Mouse (Mus musculus): ENCODE data around the gene Runx2.

The Runx2 gene

DNA sequence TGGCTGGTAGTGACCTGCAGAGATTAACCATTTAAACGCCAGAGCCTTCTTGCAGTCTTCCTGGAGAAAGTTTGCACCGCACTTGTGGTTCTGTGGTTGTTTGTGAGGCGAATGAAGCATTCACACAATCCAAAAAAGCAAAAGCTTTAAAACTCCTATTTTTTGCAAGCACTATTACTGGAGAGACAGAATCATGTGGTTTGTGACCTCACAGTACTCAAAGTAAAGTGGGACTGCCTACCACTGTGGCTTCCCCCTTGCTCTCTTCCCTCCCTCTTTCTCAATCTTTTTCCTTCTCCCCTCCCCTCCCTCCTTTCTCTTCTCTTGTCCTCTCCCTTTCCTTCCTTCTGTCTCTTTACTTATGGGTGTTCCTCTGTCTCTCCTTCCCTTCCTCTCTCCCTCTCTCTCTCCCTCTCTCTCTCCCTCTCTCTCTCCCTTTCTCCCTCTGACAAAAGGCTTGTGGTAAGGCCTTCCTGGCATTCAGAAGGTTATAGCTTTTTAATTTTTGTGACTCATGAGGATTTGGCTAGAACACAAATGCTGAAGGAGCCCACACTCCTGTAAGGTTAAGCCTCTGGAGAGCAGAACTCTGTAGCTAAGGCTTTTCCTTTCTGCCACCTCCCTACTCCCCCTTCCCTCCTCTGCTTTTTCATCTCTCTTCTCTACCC is at the start of gene Runx2:
Gene Runx2, minus strand, starts transcription at position 290 of the 668 bp plus-strand sequence.
- DNase-seq (ENCODE audit: low read depth): peak; percentile 38

DNA sequence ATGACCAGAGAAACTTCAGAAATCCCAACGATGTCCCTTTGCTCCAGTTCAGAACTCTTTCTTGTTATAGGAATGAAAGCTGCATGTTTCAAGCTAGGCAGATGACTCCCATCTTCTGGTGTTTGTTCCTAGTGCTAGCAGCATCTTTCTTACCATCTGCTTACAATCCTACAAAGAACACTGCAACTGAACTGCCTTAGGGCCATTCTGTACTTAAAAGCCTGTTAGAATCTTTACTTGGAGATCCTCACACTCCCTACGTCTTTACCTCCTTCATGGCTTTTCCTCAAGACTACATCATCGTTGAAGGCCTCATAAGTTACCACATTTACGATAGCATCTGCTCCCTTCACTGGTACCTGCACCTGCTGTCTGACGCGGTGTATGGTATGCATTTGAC is 48.6 kb upstream of the Runx2 start:
- no peak for DNase-seq (ENCODE audit: low read depth)

DNA sequence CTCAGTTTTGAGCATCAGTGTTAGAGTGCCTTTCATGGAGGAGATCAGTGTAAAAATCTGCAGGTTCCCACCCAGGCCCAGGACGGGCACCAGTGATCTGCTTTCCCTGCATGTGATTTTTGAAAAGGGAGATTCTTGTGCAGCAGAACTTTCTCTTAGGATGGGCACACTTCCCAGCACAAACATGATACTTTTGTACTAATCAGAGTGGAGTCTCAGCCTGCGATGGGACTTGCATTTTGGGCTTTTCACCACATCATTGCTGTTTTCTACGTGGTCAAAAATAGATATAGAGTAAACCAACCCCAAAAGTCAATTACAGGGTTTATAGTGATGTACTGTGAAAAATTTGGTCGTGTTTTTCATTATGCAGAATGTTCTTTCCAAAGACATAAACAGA is 27.6 kb upstream of the Runx2 start:
- DNase-seq (ENCODE audit: low read depth): no peak

DNA sequence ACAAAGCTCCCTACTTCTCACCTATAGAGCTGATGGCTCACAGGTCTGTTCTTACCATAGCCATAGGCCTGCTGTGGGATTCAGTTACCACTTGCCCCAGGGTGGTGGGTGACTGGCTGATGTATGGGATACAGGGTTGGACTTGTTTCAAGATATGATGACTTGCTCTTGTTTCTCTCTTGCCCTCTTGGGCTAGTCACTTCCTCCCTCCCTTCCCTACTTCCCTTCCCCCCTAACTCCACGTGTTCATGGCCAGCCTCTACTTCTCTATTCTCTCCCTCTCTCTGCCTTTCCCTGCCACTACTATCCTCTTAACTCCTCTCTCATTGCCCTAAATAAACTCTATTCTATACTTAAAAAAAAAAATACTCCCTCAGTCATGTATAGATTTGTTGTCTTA is 16.6 kb upstream of the Runx2 start:
- no peak for DNase-seq (ENCODE audit: low read depth)

DNA sequence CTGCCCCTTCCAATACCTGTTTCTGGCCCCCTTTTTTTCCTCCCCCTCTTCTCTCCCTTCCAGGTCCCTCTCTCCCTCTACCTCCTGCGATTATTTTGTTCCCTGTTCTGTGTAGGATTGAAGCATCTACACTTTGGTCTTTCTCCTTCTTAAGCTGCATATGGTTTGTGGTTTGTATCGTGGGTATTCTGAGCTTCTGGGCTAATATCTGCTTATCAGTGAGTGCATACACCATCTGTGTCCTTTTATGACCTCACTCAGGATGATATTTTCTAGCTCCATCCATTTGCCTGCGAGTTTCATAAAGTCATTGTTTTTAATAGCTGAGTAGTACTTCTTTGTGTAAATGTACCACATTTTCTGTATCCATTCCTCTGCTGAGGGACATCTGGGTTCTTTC is 15.0 kb upstream of the Runx2 start:
- DNase-seq (ENCODE audit: low read depth): no peak

DNA sequence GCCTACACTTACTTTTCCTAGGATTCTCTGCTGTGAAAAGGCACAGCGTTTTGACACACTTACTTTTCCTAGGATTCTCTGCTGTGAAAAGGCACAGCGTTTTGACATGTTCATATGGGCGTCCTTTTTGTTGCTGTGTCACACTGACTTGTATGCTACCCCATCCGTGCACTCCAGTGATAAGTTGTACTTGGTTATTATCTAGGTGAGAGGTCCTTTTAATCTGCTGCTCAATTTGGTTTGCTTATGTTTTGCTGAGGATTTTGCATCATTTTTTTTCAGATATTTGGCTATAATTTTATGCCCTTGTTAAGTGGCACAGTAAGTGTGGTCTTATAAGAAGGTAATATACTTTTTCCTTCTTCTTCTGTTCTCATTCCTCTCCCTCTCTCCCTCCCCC is 13.4 kb upstream of the Runx2 start:
- no peak for DNase-seq (ENCODE audit: low read depth)

DNA sequence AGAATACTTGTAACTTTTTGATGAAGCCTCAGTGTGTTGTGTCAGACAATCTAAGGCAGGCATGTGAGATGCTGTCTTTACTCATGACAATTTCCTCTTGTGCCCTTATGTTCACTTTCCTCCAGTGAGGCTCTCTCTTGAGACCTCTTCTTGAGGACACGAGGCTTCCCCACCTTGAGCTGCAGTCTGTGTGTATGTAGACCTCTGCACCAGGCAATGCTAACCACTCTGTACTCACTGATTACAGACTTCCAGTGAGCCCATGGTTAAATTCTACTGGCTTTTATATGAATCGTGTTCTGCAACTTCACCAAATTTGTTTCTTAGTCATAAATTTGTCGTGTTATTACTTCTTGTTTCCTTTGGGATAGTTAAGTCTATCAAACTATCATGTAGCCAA is 12.5 kb upstream of the Runx2 start:
- no peak for DNase-seq (ENCODE audit: low read depth)

DNA sequence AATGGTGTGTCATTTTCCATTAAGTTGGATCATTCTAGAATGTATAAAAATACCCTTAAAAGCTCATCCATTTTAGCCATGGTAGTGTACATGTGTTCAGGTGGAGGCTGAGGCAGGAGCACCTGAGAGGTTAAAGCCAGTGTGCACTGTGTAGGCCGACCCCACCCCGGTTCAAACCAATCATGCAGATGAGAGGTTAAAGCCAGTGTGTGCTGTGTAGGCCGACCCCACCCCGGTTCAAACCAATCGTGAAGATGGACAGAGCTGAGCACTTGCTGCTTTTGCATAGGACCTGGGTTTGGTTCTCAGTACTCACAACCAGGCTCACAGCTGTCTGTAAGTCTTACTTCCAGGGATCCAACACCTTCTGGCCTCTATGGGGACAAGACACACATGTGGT is 7.3 kb upstream of the Runx2 start:
- DNase-seq (ENCODE audit: low read depth): no peak

DNA sequence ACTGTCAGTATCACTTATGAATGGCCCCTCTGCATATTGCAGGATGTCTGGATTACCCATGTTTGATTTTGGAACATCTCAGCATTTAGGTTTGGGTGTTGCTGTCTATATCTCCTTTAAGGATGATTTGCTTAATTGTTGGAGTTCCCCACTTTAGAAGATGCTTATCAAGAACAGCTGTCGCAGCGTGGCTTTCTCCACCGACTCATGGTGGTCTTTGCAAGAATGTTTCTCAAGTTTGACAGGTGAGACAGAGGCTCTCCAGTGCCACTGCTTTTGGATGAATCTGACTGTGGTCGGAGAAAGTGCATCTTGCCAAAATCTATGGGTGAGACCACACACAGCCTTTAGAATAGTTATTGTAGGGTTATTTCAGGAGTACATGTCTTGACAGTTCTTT is 5.2 kb upstream of the Runx2 start:
- DNase-seq (ENCODE audit: low read depth): no peak

DNA sequence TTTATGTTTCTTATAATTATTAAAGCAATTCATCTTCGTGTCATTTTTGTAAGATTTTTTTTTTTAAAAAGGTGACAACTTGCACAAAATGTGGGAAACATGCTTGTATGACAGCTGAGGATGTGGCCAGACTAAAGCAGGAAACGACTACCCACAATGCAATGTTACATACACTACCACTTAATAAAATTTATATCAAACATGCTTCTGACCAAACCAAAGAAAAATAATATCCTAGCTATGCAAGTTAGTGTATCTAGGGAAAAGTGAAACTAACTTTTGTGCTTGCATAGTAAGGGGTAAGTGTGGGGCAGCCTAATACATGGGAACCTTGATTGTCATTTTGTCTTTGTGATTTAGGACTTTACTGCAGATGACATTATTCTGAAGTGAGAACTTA is 4.2 kb upstream of the Runx2 start:
- DNase-seq (ENCODE audit: low read depth): no peak

DNA sequence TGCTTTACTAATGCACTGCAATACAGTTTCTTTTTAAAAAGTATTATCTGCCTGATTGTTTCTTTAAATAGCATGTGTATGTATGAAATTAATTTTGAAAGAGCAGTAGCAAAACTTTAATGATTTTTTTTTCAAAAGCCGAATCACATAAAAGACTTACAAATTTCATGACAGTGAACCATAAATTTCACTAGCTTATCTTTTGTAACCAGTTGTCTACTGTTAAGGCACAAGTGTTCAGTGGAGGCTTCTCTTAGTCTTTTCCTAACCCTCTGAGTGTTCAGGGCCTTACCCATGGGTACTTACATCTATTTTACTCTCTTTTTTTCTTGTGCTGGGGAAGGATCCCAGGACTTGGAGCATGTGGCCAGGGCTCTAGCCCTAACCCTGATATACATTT is 7.6 kb downstream of the Runx2 start:
- DNase-seq (ENCODE audit: low read depth): no peak

DNA sequence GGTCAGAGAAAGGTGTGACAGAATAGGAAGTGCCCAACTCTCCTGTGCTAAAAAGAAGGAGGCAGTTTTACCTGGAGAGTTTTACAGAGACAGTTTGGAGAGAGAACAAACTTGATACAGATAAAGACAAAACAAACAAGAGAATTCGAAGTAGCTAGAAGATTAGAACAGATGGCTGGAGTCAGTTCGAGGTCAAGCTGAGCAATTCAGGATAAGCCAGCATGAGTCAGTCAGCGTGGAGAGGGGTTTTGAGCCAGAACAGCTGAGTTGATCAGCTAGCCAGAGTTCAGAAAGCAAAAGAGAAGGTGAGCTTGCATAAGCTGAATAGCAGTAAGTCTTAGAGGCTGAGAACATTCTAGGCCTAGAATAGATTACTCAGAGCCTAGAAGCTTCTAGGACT is 17.3 kb downstream of the Runx2 start:
- DNase-seq (ENCODE audit: low read depth): no peak

DNA sequence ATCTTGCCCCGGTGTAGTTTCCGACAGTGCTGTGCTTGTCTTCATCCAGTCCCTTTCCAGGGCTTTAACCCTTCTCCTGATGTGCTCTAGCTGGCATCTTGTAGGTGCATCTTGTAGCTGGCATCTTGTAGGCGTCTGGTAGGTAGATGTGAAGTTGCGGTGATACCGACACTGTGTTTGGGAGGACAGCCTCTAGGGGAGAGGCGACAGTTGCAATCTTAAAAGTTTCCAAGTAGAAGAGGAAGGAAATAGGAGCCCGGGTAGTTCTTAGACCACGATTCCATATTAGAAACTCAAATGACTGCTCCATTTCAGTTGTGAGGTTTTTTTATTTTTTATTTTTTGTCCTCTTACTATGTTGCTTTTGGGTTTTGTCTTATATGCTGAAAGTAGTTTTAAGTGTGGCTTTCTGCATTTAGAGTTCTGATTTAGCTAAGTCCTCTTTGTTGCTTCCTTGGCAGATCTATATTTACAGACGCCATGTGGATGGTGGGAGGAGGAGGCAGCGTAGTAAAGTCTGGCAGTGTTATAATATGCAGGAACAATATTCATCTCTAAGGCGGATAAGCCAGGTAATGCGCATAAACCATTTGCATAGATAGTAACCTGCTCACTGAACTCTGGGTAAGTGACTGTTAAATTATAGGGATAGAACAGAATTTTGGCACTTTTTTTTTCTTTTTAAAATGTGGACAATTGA is 22.2 kb downstream of the Runx2 start:
- DNase-seq (ENCODE audit: low read depth): no peak

DNA sequence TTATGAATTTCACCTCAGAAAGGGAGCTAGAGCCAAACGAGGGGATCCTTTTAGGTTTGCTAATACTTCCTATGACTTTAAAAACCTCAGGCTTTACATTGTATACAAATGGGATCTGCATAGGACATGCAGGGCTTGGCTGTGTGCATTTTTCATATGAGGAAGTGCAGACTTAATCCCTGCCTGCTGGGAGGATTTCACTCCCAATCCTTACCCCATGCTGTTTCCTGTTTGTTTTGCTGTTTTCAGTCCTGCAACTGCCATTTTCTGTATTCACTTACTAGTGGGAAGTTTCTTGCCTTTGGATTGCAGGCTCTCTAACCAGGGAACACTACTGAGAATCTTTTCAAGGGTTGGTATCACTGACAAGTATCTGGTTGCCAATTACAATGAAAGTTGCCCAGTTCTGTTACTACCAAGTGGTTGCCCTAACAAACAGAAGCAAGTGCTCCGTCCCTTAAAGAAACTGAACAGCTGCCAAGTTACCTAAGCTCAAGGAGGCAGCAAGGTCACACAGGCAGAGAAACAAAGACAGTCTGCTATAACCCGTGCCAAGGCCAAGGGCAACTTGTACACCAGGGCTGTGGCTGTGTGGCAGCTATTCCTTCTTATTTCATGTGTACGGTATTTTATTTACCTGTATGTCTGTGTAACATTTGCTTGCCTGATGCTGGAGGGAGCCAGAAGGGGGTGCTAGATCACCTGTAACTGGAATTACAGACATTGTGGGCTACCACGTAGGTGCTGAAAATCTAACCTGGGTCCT is 25.4 kb downstream of the Runx2 start:
- DNase-seq (ENCODE audit: low read depth): no peak

DNA sequence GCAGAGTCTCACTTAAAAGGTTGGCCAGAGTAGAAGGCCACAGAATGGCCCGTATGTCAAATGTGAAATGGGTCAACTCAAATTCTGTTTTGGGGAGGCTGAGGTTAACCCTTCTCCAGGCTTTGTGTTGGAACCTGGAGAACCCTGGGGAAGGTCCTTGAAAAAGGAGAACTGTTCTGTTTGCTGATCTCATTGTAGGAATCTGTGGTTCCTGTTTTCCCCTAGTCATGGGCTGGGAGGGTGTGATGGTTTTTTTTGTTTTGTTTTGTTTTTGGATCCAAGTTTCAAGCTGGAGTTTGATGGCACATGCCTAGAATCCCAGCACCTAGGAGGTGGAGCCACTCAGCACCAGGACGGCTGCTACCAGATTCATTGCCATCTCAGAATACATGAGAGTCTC is 31.5 kb downstream of the Runx2 start:
- no peak for DNase-seq (ENCODE audit: low read depth)

DNA sequence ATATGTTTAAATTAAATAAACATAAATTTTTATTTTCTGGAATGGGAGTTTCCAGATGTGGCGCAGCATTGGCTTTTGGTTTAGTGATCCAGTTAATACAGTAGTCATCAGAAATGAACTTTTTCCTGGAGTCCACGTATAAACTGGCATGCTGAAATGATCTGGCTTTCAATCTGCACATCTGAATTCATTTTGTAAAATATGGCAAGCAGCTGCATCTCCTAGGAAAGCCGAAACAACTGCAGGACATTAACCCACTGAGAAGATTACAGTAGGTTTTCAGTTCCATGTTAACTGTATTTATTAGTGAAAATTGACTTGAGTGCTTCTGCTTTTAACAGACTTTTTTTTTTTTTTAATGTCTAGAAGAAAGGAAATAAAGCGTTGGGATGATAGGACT is 32.2 kb downstream of the Runx2 start:
- no peak for DNase-seq (ENCODE audit: low read depth)

DNA sequence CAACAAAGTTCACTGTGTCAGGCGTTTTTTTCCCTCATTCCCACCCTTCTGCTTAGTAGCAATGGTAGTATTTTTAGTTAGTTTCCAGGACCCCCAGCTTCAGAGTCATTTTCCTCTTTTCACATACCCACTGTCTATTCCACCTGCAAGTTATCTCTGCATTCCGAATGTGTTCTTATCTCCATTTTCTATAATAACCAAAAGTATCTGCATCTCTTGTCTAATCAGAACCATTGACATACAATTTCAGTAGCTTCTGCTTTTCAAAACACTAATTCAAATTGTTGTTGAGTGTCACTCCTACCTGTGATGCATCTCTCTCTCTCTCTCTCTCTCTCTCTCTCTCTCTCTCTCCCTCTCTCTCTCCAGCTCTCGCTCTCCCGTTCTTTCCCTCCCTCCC is 34.2 kb downstream of the Runx2 start:
- no peak for DNase-seq (ENCODE audit: low read depth)

DNA sequence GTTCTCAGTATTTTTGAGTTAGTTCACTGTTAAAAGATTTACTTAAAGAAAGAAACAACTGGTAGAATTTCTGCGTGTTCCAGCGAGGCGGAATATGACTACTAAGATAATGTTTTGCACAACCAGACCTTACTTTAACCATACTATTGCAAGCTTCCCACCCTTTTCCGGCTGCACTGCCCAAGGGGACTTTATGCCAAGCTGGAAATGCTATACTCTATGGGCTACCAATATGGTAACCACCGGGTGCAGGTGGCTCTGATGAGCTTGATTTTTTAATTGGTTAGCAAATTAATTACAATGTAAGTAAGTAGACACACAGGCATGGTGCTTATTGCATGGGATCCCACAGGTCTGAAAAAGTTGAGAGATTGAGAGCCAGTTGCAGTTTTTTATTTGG is 36.5 kb downstream of the Runx2 start:
- DNase-seq (ENCODE audit: low read depth): no peak

DNA sequence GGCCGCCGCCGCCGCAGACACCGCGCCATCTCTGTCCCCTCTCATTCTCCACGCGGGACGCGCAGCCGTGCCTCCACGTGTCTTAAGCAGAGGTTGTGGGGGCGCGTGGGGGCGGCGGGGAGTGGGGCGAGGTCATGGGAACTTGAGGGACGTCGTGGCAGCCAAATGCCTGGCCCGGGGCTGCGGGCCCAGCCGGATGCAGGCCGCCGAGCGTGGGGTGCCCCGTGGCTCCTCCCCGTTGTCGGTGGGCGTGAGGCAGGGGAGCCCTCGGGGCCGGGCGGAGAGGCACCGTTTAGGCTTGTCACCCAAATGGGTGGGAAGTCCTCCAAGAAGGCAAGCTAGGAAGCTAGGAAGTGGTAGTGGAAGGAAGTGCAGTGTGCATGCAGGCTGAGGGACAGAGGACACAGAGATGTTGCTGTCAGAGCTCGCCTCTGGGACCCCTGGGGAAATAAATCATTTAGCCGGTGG is 37.2 kb downstream of the Runx2 start:
- no peak for DNase-seq (ENCODE audit: low read depth)

DNA sequence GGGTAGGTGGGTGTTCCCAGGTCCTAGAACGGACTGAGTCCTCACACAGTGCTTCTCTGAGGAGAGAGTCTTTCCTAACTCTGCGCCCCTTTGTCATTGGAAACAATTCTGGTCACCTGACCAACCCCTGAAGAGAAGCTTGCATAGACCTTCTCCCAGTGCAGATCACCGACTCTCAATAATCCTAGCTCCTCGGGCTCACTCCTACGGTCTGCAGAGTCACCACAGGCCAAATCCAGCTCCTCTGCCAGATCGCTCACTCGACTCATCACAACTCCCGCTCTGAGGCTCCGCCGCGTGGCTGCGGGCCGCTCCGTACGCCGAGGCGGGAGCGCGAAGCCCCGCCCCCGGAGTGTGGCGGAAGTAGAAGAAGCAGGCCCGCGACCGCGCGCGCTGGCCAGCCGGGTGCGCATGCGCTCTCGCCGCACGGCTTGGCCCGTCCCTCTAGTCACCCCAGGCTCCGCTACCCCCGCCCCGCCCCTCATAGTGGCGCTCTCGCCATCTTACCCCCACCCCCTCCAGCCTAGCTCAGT is 37.8 kb downstream of the Runx2 start, which contains the start of gene Supt3:
Gene Supt3, plus strand, starts transcription at position 415 of the 533 bp plus-strand sequence.
- DNase-seq (ENCODE audit: low read depth): peak; percentile 85

DNA sequence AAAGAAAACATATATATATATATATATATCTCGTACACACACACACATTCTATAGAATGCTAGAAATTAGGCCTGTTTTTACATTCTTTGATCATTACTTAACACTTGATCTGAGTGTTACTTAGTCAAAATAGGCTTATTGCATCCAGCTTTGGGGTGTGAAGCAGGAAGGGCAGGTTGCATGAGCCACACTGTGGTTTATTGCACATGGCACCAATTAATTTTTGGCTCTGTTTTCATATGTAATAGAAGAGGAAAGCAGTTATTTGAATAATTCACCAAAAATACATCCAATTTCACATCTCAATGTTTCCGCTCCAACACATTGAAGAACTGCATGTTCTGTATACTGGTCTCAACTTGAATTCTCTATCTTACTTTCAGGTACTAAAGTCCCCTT is 42.0 kb downstream of the Runx2 start:
- no peak for DNase-seq (ENCODE audit: low read depth)

DNA sequence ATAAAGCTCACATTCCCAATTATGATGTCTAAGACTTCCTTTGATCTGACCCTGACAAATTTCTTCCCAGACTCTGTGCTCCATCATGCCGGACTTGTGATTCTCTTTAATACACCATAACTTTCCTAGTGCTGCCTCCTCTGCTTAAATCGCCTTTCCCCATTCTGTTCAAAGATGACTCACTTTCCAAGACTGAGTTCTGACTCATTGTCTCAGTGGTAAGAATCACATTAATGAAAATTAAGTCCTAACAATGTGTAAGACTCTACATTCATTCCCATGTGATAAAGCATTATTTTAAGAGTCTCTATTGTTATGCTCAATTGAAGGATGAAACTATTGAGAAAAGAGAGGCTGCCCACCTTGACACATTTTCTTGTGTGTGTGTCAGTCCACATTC is 43.7 kb downstream of the Runx2 start:
- DNase-seq (ENCODE audit: low read depth): no peak

DNA sequence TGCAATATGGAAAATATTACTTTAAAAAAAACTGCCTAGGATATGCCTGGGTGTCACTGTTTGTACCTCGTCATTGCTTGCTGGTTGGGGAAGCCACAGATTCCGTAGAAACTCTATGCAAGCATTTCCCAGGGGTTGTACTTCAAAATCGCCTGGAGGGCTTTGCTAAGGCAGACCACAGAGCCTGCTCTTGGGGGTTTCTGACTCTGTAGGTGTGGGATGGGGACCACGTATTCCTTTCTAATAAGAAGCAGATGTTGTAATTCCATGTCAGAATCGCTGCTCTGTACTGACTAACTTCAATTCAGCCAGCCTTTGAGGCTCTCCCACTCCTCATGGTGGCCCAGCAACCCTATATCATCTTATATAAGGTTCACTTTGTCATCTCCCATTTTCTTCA is 46.1 kb downstream of the Runx2 start:
- no peak for DNase-seq (ENCODE audit: low read depth)
